Mouse (Mus musculus) T-cell, adult 2 months (primary cell): ENCODE results near the gene Creb1.
A peak's percentile ranks its signal among the peaks of the same experiment; 100 is the strongest.
"Not testable (repeated sequence)": the region's sequence is repeated elsewhere in the genome, so short reads cannot be mapped to it uniquely, and the experiment has no call there.

ENCODE experiments used
- DNase-seq: peaks from one replicate; pipeline ENCODE4 v3.0.0; 2022; ENCODE audit warnings: low spot score

The Creb1 gene

DNA sequence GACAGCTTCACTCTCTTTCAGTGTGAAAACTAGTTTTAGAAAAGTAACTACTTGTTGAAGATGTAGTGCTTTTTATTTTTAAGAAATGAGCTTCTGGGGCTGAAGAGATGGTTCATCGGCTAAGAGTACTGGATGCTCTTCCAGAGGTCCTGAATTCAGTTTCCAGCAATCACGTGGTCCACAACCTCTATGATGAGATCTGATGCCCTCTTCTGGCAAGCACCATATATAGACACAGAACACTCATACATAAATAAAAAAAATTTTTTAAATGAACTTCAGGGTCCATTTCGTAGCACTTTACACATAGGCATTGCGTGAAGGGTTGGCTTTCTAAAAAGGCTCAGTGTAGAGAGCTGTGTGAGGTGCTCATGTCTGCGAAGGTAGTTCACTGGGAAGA, 11.3 kb downstream of the Creb1 start:
- peak; percentile 29 for DNase-seq

DNA sequence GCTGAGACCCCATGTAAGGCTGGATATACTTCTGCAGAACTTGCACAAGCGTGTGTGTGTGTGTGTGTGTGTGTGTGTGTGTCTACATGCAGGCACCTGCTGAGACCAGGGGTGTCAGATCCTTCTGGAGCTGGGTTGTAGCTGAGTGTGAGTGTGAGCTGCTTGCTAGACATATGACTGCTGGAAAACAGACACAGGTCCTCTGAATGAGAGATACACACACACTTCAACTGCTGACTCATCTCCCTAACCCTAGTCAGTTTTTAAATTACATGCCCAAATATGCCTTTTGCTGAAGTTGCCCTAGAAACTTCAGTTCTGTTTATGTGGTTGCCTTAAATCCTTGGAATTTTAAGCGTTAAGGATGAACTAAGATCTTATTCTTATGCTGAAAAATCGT, 13.6 kb downstream of the Creb1 start:
- no peak for DNase-seq

DNA sequence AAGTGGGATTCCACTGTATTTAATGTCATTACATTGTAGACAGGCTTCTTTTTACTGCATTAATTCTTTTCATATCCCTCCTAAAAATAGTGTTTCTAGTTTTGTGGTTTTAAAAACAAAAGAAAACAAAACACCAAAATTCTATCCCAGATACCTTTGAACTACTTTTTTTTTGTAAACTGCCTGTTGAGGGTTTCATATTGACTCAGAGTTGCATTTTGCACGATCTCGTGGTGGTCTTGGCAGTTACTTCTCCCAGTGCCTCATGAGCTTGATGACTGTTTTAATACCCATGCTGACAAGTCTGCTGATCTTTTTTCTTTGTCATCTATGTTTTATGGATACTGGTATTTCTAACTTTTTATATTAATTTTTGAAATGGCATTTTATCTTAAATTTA, 16.9 kb downstream of the Creb1 start:
- DNase-seq, result no peak

DNA sequence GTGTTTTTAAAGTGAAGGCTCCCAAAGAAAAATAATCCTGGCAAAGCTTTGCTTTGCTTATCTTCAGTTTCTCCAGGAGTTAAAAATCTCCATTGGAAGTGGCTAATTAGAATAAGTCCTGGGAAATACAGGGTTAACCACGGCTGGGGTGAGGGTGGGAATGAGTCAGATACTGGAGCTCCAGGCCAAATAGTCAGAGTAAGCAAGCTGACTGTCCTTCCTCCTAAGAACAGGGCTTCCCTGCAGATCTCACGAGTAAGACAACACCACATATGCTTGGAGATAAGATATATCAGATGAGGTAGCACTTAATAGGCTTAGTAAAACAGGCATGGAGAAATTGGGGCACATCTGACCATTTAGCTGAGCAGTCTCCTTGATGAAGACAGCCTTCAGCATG, 19.5 kb downstream of the Creb1 start:
- DNase-seq, result no peak

DNA sequence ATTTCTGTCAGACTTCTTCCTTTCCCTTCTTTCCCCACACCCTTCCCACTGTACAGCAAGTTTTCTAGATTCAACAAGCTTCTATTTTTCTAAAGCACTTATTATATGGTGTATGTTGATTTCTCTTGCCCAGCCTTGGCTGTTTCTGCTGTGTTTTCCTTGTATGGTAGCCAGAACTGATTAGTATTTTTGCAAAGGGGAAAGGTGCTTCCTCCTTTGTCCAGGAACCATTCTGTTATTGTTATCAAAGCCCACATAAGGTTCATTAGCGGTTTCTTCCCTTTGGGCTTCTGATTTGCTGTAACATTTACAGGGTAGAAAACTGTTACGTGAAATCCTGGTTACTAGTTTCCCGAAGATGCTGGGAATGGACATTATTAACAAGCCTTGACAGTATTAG, 27.7 kb downstream of the Creb1 start:
- DNase-seq, result no peak

DNA sequence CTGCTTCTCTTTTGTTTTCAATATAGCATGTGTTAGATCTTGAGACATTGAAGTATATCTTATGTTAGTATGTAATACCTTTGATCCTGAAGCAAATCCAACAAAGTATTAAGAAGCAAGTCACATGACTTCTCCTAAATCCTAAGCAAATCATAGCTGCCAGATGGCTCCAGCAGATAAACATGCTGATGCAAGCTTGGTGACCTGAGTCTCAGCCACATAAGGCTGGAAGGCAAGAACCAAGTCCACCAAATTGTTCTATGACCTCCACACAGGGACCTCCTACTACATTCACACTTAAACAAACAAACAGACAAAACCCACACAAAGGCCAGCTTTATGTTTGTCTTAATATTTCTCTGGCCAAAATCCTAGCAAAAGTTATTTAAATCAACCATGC, 35.8 kb downstream of the Creb1 start:
- no peak for DNase-seq

DNA sequence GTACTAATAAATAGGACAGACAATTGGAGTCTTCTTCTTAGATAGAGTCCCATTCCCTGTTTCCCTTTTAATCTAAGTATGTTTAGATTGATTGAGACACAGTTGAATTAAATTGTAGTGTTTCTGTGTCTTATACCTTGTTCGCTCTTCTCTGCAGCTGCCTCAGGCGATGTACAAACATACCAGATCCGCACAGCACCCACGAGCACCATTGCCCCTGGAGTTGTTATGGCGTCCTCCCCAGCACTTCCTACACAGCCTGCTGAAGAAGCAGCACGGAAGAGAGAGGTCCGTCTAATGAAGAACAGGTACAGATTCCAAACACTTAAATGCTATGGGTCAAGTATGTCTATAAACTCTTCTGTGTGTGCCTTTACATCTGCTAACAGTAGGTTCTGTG, 43.6 kb downstream of the Creb1 start:
- no peak for DNase-seq

DNA sequence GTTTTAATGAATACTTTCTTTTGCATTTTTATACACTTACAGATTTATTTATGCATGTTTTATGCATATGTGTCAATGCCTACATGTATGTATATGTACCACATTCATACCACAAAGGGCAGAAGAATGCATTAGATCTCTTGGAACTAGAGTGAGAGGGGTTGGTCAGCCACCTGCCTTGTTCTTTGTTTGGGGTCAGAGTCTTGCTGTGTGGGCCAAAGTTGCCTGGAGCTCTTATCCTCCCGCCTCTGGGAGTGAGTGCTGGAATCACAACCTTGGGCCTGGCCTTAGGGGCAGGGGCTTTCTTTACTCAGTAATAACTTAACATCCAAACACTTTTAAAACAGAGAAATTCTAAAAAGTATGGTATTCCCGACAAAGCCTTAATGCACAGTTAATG, 44.3 kb downstream of the Creb1 start:
- DNase-seq, result no peak

DNA sequence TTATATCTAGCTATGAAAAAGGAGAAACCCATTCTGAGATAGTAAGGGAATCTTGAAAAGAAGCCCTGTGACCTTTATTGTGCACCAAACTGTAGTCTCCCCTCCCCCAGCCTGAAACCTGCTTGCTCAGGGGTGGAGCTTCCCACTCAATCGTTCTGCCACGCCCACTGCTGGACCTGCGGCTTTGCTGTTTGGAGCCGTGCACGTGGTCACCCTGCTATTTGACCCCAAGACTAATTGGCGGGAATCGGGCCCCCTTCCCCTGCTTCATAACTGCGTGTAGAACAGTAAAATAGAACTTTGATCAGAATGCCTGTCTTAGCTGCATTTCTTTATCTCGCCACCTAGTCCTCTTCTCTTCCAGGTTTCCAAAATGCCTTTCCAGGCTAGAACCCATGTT, 45.5 kb downstream of the Creb1 start:
- not testable (repeated sequence) for DNase-seq

DNA sequence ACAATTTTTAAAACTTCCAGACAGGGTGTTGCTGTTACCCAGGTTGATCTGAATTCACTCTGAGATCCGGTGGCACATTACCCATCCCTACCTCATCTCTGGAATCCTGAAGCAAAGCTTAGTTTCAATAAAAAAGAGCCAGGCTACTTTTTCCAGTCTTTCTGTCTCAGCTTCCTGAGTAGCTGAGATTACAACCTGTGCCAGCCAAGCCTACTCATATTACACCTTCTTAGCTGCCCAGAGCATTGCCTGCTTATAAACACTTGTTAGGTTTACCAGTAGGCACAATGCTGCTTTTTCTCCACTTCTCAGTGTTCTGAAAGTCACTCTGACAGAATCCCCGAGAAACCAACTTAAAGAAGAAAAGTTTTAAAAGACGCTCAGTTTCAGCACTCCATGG, 46.4 kb downstream of the Creb1 start:
- DNase-seq, result no peak

DNA sequence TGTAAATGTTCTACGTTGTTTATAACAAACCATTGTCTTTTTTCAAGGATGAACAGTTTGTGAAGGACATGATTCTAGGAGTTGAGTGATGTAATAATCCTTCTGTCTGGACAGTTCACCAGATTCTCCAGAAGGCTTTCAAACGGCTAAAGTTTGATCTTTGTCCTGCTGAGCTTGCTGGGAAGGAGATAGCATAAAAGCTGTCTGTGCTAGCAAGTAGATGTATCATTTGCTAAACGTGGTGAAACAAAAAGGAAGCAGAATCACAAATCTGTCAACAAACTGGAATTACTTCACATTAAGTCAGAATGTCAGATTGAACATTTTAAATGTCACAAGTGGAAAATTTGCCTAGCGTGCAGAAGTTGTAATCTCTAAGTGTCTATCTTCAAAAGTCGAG, 66.5 kb downstream of the Creb1 start:
- no peak for DNase-seq

DNA sequence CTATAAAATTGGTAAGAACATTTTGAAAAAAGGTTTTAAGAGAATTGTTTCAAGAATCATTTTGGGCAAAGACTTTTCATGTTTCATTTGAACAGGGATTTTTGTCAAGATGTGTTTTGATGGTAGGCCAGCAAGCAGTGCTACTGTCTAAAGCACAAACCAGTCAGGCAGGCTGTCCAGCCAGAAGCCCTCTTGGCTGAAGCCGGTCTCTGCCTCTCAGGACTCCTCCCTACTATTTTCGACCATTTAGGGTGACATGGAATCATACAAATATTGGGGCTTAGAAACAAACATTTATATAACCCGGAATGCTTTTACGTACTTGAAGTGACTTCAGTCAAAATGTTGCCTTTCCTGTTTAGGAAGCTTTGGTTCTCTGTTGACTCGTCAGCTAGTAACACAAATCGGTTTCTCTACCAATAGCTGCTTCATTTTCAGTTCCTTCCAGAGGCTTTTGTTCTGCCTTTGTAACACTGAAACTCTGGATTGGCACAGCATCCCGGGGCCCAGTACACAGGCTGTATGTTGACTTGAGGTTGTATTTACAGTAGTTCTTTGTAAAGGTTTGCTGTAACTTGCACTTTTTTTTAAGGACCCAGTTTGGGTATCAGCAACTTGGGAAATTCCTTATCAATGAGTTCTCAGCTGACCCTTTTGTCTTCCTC, 68.1 kb downstream of the Creb1 start:
- no peak for DNase-seq

DNA sequence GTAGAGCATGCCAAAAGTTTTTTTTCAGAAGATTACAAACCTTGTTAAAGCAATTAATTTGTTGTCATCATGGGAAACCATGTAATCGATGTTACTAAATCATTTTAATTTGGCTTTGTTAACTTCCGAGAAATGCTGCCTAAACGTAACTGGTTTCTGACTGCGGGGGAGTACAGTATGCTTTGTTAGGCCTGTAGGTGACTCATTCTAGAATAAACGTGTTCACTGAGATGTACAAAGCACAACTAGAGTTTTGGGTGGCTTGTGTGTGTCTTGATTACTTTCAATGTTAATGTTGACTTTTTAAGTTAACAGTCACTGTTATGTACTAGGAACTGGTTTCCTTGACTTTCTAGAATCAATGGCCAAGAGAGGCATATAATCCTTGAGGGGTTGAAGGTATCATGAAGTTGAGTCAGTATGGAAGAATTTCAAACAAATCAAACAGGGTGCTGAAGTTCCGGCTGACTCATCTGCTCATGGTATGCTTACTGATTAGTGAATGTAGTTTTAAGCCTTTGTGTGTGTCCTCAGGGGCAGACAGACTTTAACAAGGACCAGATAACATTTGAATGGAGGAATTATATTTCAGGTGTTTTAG, 68.9 kb downstream of the Creb1 start:
- no peak for DNase-seq

DNA sequence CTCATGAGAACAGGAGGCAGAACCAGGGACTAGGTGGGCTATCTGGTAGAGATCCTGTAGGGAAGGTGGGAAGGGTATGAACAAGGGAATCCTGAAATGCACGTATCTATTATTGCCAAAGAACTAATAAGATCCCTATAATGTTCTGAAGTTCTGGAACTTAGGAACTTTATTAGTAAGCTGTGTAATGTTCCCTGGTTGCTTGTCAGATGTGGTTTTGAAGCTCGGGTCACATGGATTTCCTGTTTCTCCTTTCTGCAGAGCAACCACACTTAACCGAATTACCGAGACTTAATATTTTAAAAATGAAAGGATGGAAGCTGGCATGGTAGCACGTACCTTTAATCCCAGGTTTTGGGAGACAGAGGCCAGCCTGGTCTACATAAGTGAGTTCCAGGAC, 70.9 kb downstream of the Creb1 start:
- no peak for DNase-seq

DNA sequence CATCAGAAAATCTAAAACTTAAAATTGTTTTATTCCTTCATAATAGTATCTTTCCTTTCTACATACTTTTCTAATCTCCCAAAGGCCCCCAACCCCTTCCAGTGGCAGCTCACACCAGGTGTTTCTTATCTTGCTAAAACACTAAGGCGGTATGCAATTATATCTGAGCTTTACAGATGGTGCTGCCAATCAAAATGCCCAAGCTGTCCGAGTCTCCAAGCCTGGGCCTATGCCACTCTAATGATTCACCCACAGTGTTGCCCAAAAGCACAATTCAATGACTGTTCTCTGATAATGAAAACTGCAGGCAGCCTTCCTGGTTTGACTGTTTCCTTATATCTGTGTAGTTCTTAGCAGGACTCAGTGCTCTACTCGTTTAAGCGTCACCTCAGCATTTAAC, 76.7 kb downstream of the Creb1 start:
- DNase-seq, result no peak

DNA sequence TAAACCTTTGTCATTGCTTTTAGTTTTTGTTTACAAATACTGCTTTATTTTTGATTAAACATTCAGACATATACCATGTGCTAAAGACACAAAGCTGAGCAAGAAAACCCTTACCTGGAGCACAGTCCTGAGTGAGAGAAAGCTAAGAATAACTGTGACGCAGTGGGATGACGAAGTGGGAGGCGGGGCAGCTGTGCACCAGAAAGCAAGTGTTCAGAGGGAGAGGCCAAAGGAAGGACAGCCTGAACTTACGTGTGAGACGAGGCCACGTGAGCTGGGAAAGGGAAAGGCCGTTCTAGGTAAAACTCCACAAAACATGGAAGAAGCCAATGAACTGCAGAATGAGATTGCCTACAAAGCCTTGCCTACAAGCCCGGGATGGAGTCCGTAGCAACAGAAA, 77.5 kb downstream of the Creb1 start:
- DNase-seq, result no peak

DNA sequence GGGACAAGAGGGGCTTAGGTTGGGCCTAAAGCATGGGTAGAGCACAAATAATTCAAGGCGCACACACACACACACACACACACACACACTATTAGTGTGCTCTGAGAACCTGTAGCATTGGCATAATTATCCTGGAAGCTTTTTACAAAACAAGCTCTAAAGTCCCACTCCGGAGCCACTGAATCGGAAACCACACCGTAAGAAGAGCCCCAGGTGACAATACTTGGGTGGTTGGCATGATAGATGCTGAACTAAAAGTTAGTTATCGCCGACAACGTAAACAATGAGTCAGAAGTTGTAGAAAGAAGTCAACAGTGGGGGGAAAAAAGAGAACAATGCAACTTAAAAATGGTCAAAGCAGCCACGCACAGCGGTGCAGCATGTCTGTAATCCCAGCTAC, 81.9 kb downstream of the Creb1 start:
- no peak for DNase-seq

DNA sequence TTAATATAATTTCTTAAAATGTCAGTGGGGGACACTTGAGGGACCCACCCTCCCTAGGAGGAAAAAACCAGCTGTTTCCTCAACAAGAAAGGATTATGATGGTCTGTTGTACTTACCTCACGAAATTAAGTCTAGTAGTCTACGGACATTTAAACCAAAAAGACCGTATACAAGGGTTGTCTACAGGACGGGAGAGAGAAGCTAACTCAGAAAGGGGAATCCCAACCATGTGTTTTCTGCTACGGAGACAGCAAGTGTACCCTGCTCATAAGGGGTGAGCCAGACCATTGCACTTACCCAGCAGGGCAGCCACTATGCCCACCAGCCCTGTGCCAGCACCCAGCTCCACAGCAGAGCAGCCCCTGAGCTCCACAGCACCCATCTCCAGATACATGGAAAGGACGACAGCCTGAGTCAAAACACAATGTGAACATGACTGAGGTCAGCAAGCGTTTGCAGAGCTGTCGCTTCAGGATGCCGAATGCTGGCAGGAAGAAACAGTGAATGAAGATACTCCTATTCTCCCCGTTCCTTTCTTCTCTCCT, 82.4 kb downstream of the Creb1 start:
- no peak for DNase-seq

DNA sequence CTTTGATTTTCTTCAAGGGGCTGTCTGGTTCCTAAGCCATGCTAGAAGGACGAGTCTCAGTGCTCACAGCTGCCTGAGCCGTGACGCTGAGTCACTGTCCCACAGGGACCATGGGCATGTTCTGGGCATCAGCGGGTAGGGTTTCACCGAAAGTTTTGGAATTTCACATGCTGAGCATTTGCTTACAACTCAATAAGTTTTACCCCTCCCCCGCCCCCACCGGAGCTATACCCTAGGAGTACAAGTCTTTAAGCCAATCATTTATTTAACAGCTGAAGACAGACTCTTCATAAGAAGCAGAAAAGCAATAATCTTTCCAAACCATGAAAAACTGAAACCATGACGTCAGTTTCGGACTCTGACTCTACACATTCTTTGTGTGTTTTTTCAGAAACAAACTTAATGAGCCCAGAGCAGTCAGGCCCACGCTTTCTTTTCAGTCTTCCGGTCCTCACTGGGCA, 83.1 kb downstream of the Creb1 start:
- no peak for DNase-seq

DNA sequence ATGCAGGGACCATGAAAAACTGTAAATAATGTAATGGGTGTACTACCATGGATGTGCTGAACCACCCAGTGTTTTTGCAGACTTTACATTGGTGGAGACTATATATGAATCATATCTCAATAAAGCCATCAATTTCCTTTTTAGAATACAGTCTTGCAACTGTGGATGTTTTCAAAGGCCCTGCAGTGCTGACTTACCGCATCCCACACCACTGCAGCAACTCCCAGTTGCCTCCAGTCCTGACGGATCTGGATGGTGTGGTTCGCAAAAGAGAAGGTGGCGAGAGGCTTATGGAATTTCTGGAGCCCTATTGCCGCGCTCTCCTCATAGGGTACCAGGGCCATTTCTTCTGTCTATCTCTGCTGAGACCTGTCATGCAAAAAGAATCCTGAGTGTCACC, 83.6 kb downstream of the Creb1 start:
- no peak for DNase-seq

DNA sequence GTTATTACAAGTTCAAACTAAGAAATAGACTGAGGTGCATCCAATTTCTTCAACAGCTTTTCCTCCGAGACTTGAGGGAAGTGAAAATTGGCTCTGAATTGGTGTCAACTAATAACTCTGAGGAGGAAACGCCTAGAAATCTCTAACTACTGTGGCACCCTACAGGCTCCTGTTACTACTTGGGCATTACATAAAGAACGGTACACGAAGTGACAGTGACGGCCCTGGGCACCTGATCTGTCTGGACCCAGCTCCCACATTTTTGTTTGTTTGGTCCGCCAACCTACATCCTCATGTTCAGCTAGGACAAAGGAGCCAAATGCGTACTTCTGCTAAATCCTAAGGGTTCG, 84.1 kb downstream of the Creb1 start:
- DNase-seq, result no peak

DNA sequence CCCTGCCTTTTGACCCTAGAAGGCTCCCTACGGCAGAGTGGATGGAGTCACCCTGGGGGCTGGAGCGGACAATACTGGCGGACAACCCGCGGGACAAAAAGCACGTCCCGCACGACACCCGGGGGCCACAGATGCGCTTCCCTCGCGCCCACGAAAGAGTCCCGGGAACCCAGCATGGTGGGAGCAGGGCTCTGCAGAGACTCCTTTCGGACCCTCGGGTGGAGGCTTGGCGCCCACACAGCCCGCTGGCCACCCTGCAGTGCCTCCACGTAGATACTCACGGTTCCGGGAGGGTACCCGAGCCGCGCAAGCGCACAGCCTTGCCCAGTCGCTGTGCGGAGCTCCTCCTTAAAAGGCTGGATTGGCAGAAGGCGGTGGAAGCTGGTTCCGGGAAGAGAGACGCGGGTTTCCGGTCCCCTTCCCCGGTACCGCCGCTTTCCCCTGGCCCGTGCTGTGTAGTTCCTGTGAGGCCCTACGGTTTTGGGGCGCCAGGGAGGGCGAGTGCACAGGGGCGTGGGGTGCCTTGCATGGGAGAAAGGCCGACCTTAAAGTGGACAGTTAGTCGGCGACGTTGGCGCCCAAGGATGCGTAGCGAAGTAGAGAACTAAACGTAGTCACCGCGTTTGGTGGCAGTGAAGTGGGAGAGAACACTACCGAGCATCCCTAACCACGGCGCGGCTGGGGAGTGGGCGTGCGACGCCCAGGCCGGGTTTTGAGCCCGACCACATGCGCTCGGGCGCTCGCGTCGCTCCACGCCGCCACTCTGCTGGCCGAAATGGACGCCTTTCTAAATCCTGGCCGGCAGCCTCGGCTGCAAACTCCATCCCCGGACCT, 84.7 kb downstream of the Creb1 start, which contains the start of gene Mettl21a:
TSS of gene Mettl21a (minus strand) at position 362 of the 834 bp plus-strand sequence.
- DNase-seq, result peak; percentile 79

DNA sequence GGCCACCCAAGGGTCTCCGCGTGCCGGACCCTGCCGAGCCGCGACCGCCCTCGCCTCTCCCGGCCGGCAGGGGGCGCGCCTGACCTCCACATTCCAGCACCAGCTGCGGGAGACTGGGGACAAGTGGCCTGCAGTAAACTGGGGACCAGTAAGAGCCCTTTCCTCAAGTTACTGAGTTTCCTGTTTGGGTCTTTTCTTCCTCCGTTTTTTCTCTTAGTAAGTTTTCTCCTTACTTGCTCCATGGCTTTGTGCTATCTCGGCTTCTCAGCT, 85.2 kb downstream of the Creb1 start:
- peak; percentile 66 for DNase-seq
